Mouse (Mus musculus) limb, embryonic 14.5 days (tissue): ENCODE measurements at regions not wholly inside any gene's neighbourhood (a gene's known extent, or its start where the extent isn't known, plus 50 kb on each side); places are given as distances from the start of the nearest gene placed in this dataset.

Experiments
- ATAC-seq: fragments of 200-750 bp; cut with Nextera tagmentation; 2 replicates; pipeline ENCODE4 v1.8.0; 2017; ENCODE audit warnings: low read depth, moderate number of reproducible peaks, moderate TSS enrichment; ENCODE audit not compliant: low FRiP score
- DNase-seq: peaks from one replicate; pipeline ENCODE4 v3.0.0-alpha.2; 2015; ENCODE audit warnings: low spot score
- H3K27ac ChIP-seq: fragments of 300-500 bp; sonication (generic); replicated peaks from 2 replicates; pipeline ENCODE4 v1.5.1; 2014; ENCODE audit warnings: low read depth, mild to moderate bottlenecking, low read length, moderate library complexity, mixed read lengths
- H3K27me3 ChIP-seq: fragments of 300-500 bp; sonication (generic); 2 replicates; pipeline ENCODE4 v1.6.1; 2014; ENCODE audit warnings: low read length, mixed read lengths; ENCODE audit not compliant: control insufficient read depth, insufficient read depth
- H3K36me3 ChIP-seq: fragments of 300-500 bp; sonication (generic); 2 replicates; pipeline ENCODE4 v1.6.1; 2014; ENCODE audit warnings: mild to moderate bottlenecking, low read length, moderate library complexity, mixed read lengths; ENCODE audit not compliant: control insufficient read depth, insufficient read depth
- H3K4me1 ChIP-seq: fragments of 300-500 bp; sonication (generic); 2 replicates; pipeline ENCODE4 v1.6.1; 2014; ENCODE audit warnings: antibody characterized with exemption, low read length, mixed read lengths; ENCODE audit not compliant: control insufficient read depth, insufficient read depth
- H3K4me2 ChIP-seq: fragments of 300-500 bp; sonication (generic); replicated peaks from 2 replicates; pipeline ENCODE4 v1.6.1; 2014; ENCODE audit warnings: low read depth, mild to moderate bottlenecking, low read length, moderate library complexity; ENCODE audit not compliant: severe bottlenecking
- H3K4me3 ChIP-seq: fragments of 300-500 bp; sonication (generic); replicated peaks from 2 replicates; pipeline ENCODE4 v1.5.1; 2014; ENCODE audit warnings: low read length
- H3K9ac ChIP-seq: fragments of 300-500 bp; sonication (generic); 2 replicates; pipeline ENCODE4 v1.6.1; 2014; ENCODE audit warnings: mild to moderate bottlenecking, low read depth, low read length, moderate library complexity; ENCODE audit not compliant: severe bottlenecking
- H3K9me3 ChIP-seq: fragments of 300-500 bp; sonication (generic); 2 replicates; pipeline ENCODE4 v1.6.1; 2016; ENCODE audit warnings: low read length; ENCODE audit not compliant: control insufficient read depth
- POLR2A ChIP-seq: fragments of 200-500 bp; IDR thresholded peaks from 2 replicates; pipeline ENCODE4 v1.8.0; 2012; ENCODE audit warnings: inconsistent platforms, mild to moderate bottlenecking, moderate library complexity, borderline replicate concordance; ENCODE audit not compliant: insufficient read depth, insufficient read length; ENCODE audit errors: extremely low read depth
- WGBS: fragments of 180-500 bp; shearing (Covaris S2); extraction: QIAGEN DNeasy Blood & Tissue Kit; methylation state at CpG from one replicate; pipeline ENCODE4 v1.1.7; 2014; 5-methylcytosine and 5-hydroxymethylcytosine counted together

DNA sequence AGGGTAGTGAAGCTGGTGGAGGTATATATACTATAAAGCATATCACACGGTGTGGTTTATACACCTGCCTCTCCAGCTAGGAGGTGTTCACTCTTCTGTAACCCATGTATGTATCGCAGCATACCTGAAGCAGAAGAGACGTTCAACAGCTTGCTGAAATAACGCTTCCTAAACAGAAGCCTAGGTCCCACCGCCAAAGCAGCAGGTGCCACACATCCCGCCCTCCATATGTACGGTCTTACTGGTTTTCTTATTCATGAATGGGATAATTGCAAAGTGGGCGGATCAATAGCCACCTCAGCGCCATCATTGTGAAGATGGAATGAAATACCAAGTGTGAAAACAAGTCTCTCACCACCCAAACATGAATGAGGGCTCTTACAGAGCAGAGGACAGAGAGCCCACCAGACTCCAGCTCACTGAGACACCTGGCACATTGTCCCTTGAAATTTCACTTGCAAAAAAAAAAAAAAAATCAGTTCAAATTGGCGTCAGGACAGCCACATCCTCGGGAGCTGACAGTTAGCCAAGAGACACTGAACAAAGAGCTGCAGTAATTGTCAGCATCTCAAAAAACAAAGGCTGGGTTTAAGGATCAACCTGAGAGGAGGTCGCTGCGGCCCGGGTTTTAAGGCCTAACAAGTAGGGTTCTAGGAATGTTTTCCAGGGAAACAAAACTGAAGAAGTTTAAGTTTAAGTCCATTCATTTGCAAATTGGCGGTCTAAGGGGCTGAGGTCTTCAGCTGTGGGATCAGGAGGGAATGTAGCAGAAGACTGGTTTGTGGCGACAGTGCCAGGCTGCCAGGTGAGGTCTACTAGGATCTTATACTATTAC, 264.5 kb downstream of the Gm49356 start:
- Histone ChIP-seq H3K4me2 (no peak overlapping the region), H3K27me3 (no peaks in the 10 kb centered on the region), H3K27ac (no peak overlapping the region), H3K4me3 (no peak overlapping the region), H3K4me1 (peaks cover 8% of the 10 kb centered on the region), H3K9me3 (no peaks in the 10 kb centered on the region), H3K9ac (no peak overlapping the region), H3K36me3 (no peaks in the 10 kb centered on the region)
- DNase-seq (no peak), ATAC-seq (no peak)
- WGBS, result 71% methylated on average over 16 of the region's 16 CpGs
- no peak for TF ChIP-seq POLR2A

DNA sequence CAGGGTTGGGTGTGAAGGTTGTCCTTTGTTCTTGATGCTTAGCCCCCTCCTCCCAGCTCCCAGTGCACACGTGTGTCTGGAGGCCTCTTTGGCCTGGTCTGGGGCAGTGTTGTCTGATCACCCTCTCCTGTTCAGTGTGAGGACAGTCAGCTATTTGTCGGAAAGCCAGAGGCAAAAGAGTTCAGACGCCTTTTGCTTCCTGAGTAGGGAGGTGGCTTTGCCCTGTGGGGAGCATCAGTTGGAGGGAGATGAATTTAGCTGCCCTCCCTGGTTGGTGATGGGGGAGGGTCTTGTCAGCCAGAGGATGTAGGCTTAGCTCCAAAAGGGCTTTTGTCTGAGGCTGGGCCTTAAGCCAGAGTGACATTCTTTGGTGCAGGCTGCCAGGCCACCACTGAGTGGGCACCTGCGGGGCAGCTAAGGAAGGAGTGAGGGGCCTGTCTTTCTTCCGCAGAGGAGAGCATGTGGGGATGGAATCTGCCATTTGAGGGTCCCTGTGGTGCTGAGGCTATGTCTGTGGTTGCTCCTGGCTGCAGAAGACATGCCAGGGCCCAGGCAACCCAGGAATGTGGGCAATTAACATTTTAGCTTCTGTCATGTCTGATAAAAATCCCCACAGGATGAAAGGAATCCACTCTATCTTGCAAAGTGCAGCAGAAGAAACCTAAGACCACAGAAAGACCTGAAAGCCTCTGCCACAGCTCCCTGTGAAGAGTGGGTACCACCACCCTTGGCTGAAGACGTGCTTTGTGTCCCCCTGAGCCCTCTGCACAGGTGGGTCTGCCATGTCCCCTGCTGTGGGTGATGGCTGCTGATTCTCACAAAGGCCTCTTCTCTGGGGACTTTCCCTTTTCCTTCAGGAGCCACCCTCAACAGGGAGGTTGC, 265.6 kb downstream of the Gm49356 start:
- Histone ChIP-seq H3K4me3 (no peak overlapping the region), H3K9me3 (no peaks in the 10 kb centered on the region), H3K4me2 (no peak overlapping the region), H3K9ac (no peak overlapping the region), H3K4me1 (peaks cover 8% of the 10 kb centered on the region), H3K27ac (no peak overlapping the region), H3K27me3 (no peaks in the 10 kb centered on the region), H3K36me3 (no peaks in the 10 kb centered on the region)
- no peak for ATAC-seq
- WGBS, result 24% methylated on average over 6 of the region's 6 CpGs
- DNase-seq, result peak; percentile 15
- no peak for TF ChIP-seq POLR2A

DNA sequence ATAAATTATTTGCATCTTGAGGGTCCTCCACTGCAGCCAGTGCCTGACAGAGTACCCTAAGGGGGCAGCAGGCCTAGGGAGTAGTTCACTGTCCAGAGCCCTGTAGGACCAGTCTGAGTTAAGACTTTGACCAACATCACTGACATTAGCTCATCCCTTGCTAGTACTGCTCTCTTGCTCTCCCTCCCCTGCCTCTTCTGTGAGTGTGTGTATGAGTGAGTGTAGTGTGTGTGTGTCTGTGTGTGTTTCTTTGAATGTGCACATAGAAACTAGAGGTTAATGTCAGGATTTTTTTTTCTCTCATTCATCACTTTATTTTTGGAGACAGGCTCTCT, 266.2 kb downstream of the Gm49356 start:
- Histone ChIP-seq H3K9ac (no peak overlapping the region), H3K4me1 (peaks cover 8% of the 10 kb centered on the region), H3K4me2 (no peak overlapping the region), H3K27me3 (no peaks in the 10 kb centered on the region), H3K4me3 (no peak overlapping the region), H3K27ac (no peak overlapping the region), H3K36me3 (no peaks in the 10 kb centered on the region), H3K9me3 (no peaks in the 10 kb centered on the region)
- TF ChIP-seq POLR2A, result no peak
- DNase-seq, result no peak
- no peak for ATAC-seq

GRCm38 (mm10) chr15:59156328-59156727, 267.2 kb downstream of the Gm49356 start:
- H3K36me3 ChIP-seq, result no peaks in the 10 kb centered on the region

GRCm38 (mm10) chr15:59158760-59159159, 269.7 kb downstream of the Gm49356 start:
- no peak overlapping the region for H3K4me3 ChIP-seq
- H3K9ac ChIP-seq, result no peak overlapping the region
- peaks cover 8% of the 10 kb centered on the region for H3K4me1 ChIP-seq
- no peak for ATAC-seq
- H3K4me2 ChIP-seq, result no peak overlapping the region
- 86% methylated on average over 4 of the region's 4 CpGs for WGBS
- DNase-seq, result no peak
- H3K27me3 ChIP-seq, result no peaks in the 10 kb centered on the region
- no peak for TF ChIP-seq POLR2A
- no peaks in the 10 kb centered on the region for H3K9me3 ChIP-seq
- no peaks in the 10 kb centered on the region for H3K36me3 ChIP-seq
- H3K27ac ChIP-seq, result no peak overlapping the region

More at GRCm38 (mm10) chr15:59156328-59156727, 267.2 kb downstream of the Gm49356 start:
- Histone ChIP-seq H3K4me2 (no peak overlapping the region), H3K9me3 (no peaks in the 10 kb centered on the region), H3K27me3 (no peaks in the 10 kb centered on the region), H3K4me1 (peaks cover 8% of the 10 kb centered on the region), H3K4me3 (no peak overlapping the region), H3K27ac (no peak overlapping the region), H3K9ac (no peak overlapping the region)
- WGBS, result 71% methylated on average over 7 of the region's 7 CpGs
- ATAC-seq (no peak), DNase-seq (no peak)
- no peak for TF ChIP-seq POLR2A
